Mouse (Mus musculus): ENCODE data around the gene Pdia5. TPM values are rescaled to one million over a fixed set of nuclear protein-coding genes. Genes with fewer than 3 reads are reported as not detected.

The Pdia5 gene
- polyA plus RNA-seq, 1 experiment from 2014 or later, result 60.0 TPM

DNA sequence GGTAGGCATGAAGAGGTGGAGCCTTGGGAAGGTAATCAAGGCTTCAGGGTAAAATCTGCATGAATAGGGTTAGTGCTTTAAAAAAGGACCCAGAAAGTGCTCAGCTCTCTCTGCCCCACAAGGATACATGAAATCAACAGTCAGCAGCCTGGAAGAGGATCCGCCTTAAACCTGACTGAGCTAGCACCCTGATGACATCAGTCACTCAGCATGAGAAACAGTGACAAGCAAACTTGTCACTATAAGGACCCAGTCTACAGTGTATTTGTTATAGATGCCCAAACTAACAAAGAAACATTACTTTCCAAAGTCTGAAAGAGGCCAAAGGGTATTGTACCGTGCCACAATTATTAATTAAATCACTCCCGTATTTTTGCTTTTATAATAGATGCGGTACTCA lies 2.9 kb downstream of the Pdia5 start:
- H3K4me3 ChIP-seq (ENCODE audit: low read length), result no peak overlapping the region
- peaks cover 16% of the 10 kb centered on the region for H3K4me1 ChIP-seq (ENCODE audit: control insufficient read depth, insufficient read depth, low read length)
- no peaks in the 10 kb centered on the region for H3K27me3 ChIP-seq (replicated peaks; ENCODE audit: control insufficient read depth, insufficient read depth, low read length)
- no peaks in the 10 kb centered on the region for H3K9me3 ChIP-seq (ENCODE audit: control insufficient read depth, low read length)
- WGBS, result 91% methylated on average over 4 of the region's 4 CpGs
- H3K4me2 ChIP-seq (ENCODE audit: low read depth, low read length), result no peak overlapping the region
- no peak for ATAC-seq
- no peak overlapping the region for H3K9ac ChIP-seq (ENCODE audit: low read depth, low read length)
- H3K27ac ChIP-seq (ENCODE audit: low read length), result no peak overlapping the region
- no peaks in the 10 kb centered on the region for H3K36me3 ChIP-seq (ENCODE audit: control insufficient read depth, insufficient read depth, low read length)

DNA sequence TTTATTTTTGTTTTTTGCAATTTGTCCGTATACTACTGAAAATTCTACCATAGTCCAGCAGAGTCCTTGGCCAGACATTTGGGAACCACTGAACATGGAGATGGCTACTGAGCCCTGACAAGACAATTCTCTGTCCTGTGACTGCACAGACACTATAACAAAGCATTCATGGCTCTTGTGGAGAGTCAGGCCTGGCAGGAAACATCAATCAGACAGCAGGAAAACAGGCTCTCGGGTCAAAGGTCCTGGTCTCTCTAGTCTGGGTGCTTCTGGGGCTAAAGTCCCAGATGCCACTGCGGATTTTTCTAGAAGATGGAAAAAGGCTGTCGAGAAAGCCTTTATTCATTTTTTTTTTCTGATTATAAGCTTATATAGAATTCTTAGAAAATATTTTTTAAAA lies 3.6 kb downstream of the Pdia5 start:
- no peaks in the 10 kb centered on the region for H3K36me3 ChIP-seq (ENCODE audit: control insufficient read depth, insufficient read depth, low read length)
- no peak overlapping the region for H3K9ac ChIP-seq (ENCODE audit: low read depth, low read length)
- ATAC-seq, result no peak
- 42% methylated on average over 4 of the region's 4 CpGs for WGBS
- H3K4me3 ChIP-seq (ENCODE audit: low read length), result no peak overlapping the region
- H3K4me2 ChIP-seq (ENCODE audit: low read depth, low read length), result no peak overlapping the region
- peaks cover 16% of the 10 kb centered on the region for H3K4me1 ChIP-seq (ENCODE audit: control insufficient read depth, insufficient read depth, low read length)
- H3K9me3 ChIP-seq (ENCODE audit: control insufficient read depth, low read length), result no peaks in the 10 kb centered on the region
- H3K27me3 ChIP-seq (replicated peaks; ENCODE audit: control insufficient read depth, insufficient read depth, low read length), result no peaks in the 10 kb centered on the region
- no peak overlapping the region for H3K27ac ChIP-seq (ENCODE audit: low read length)

DNA sequence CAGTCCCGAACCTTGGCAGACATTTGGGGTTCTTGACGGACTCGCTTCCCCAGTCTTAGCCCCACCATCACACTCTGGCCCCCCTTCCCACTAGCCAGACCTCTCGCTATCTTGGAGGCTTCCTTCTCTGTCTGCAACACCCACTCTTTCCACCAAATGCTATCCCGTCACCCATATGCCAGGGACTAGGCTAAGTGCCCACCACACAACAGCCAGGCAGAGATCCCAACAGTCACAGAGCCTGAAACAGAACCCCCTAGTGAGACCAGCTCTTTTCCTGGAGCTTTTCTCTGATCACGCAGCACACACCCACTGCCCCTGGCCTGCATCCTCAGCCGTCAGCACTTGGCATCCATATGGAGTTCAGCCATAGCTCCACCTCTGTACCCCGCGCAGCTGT lies 5.0 kb downstream of the Pdia5 start:
- no peak for ATAC-seq
- H3K4me1 ChIP-seq (ENCODE audit: control insufficient read depth, insufficient read depth, low read length), result peaks cover 16% of the 10 kb centered on the region
- no peaks in the 10 kb centered on the region for H3K9me3 ChIP-seq (ENCODE audit: control insufficient read depth, low read length)
- 59% methylated on average over 9 of the region's 9 CpGs for WGBS
- no peaks in the 10 kb centered on the region for H3K27me3 ChIP-seq (replicated peaks; ENCODE audit: control insufficient read depth, insufficient read depth, low read length)
- no peaks in the 10 kb centered on the region for H3K36me3 ChIP-seq (ENCODE audit: control insufficient read depth, insufficient read depth, low read length)
- H3K4me3 ChIP-seq (ENCODE audit: low read length), result no peak overlapping the region
- H3K27ac ChIP-seq (ENCODE audit: low read length), result no peak overlapping the region
- no peak overlapping the region for H3K4me2 ChIP-seq (ENCODE audit: low read depth, low read length)
- H3K9ac ChIP-seq (ENCODE audit: low read depth, low read length), result no peak overlapping the region

GRCm38 (mm10) chr16:35484526-35485233 lies 6.0 kb downstream of the Pdia5 start:
- H3K4me2 ChIP-seq (ENCODE audit: low read depth, low read length), result no peak overlapping the region
- H3K9ac ChIP-seq (ENCODE audit: low read depth, low read length), result no peak overlapping the region
- H3K4me3 ChIP-seq (ENCODE audit: low read length), result no peak overlapping the region
- H3K36me3 ChIP-seq (ENCODE audit: control insufficient read depth, insufficient read depth, low read length), result no peaks in the 10 kb centered on the region
- H3K27ac ChIP-seq (ENCODE audit: low read length), result no peak overlapping the region
- peaks cover 13% of the 10 kb centered on the region for H3K4me1 ChIP-seq (ENCODE audit: control insufficient read depth, insufficient read depth, low read length)
- no peaks in the 10 kb centered on the region for H3K9me3 ChIP-seq (ENCODE audit: control insufficient read depth, low read length)
- WGBS, result 81% methylated on average over 8 of the region's 8 CpGs
- H3K27me3 ChIP-seq (replicated peaks; ENCODE audit: control insufficient read depth, insufficient read depth, low read length), result no peaks in the 10 kb centered on the region
- no peak for ATAC-seq

DNA sequence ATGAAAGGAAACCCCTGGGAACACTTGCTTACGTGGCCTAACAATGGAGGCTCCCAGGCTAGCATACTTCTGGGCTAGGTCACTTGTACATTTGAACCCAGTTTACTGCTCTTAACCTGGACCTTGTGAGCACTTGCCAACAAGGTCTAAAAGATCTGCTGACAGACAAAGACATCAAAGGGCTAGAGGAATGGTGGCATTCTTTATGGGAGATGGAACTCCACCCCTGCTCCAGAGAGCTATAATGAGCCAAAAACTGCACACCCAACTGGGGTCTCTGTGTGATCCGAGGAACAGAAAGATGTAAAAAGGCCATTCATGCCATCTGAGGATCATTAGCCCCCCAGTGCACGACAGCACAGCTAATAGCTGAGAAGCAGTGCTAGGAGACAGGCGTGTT lies 6.6 kb downstream of the Pdia5 start:
- Histone ChIP-seq H3K9ac (ENCODE audit: low read depth, low read length) (no peak overlapping the region), H3K27ac (ENCODE audit: low read length) (no peak overlapping the region), H3K4me2 (ENCODE audit: low read depth, low read length) (no peak overlapping the region), H3K27me3 (replicated peaks; ENCODE audit: control insufficient read depth, insufficient read depth, low read length) (no peaks in the 10 kb centered on the region), H3K36me3 (ENCODE audit: control insufficient read depth, insufficient read depth, low read length) (no peaks in the 10 kb centered on the region), H3K4me3 (ENCODE audit: low read length) (no peak overlapping the region), H3K9me3 (ENCODE audit: control insufficient read depth, low read length) (no peaks in the 10 kb centered on the region), H3K4me1 (ENCODE audit: control insufficient read depth, insufficient read depth, low read length) (peaks cover 9% of the 10 kb centered on the region)
- no peak for ATAC-seq
- WGBS, result 76% methylated on average over 4 of the region's 4 CpGs

DNA sequence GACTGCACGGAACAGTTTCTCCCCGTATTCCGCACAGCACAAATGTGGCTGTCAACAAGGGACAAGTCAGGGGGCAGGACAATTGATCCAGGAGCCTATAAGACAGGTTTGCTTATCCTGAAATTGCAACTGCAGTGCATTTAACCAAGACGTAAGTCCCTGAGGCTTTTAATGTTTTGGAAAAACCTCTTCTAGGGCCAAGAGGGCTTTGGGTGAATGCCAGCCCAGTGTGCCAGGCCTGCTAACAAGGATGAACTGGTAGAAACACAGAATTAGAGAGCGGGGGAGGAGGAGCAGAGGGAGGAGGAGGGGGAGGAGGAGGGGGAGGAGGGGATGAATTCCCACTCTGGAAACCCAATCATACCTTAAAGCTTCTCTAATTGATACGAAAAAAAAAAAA lies 11.4 kb downstream of the Pdia5 start:
- Histone ChIP-seq H3K4me3 (ENCODE audit: low read length) (no peak overlapping the region), H3K9ac (ENCODE audit: low read depth, low read length) (no peak overlapping the region), H3K36me3 (ENCODE audit: control insufficient read depth, insufficient read depth, low read length) (no peaks in the 10 kb centered on the region), H3K27me3 (replicated peaks; ENCODE audit: control insufficient read depth, insufficient read depth, low read length) (no peaks in the 10 kb centered on the region), H3K9me3 (ENCODE audit: control insufficient read depth, low read length) (no peaks in the 10 kb centered on the region), H3K4me2 (ENCODE audit: low read depth, low read length) (no peak overlapping the region), H3K4me1 (ENCODE audit: control insufficient read depth, insufficient read depth, low read length) (no peaks in the 10 kb centered on the region), H3K27ac (ENCODE audit: low read length) (no peak overlapping the region)
- no peak for ATAC-seq
- WGBS, result 67% methylated on average over 6 of the region's 6 CpGs

- H3K36me3 ChIP-seq (ENCODE audit: control insufficient read depth, insufficient read depth, low read length), result no peaks in the 10 kb centered on the region
- 63% methylated on average over 1 of the region's 1 CpGs for WGBS
- H3K4me1 ChIP-seq (ENCODE audit: control insufficient read depth, insufficient read depth, low read length), result no peaks in the 10 kb centered on the region
These were observed 13.4 kb downstream of the Pdia5 start for GRCm38 (mm10) chr16:35477273-35477672.

GRCm38 (mm10) chr16:35472569-35473275 lies 18.0 kb downstream of the Pdia5 start:
- Histone ChIP-seq H3K27me3 (replicated peaks; ENCODE audit: control insufficient read depth, insufficient read depth, low read length) (no peaks in the 10 kb centered on the region), H3K9me3 (ENCODE audit: control insufficient read depth, low read length) (no peaks in the 10 kb centered on the region), H3K4me2 (ENCODE audit: low read depth, low read length) (no peak overlapping the region), H3K4me1 (ENCODE audit: control insufficient read depth, insufficient read depth, low read length) (no peaks in the 10 kb centered on the region), H3K36me3 (ENCODE audit: control insufficient read depth, insufficient read depth, low read length) (no peaks in the 10 kb centered on the region), H3K9ac (ENCODE audit: low read depth, low read length) (no peak overlapping the region), H3K4me3 (ENCODE audit: low read length) (no peak overlapping the region), H3K27ac (ENCODE audit: low read length) (no peak overlapping the region)
- WGBS, result 91% methylated on average over 14 of the region's 14 CpGs
- ATAC-seq, result no peak

More at GRCm38 (mm10) chr16:35477273-35477672, 13.4 kb downstream of the Pdia5 start:
- Histone ChIP-seq H3K27me3 (replicated peaks; ENCODE audit: control insufficient read depth, insufficient read depth, low read length) (no peaks in the 10 kb centered on the region), H3K9me3 (ENCODE audit: control insufficient read depth, low read length) (no peaks in the 10 kb centered on the region), H3K9ac (ENCODE audit: low read depth, low read length) (no peak overlapping the region), H3K4me3 (ENCODE audit: low read length) (no peak overlapping the region), H3K27ac (ENCODE audit: low read length) (no peak overlapping the region), H3K4me2 (ENCODE audit: low read depth, low read length) (no peak overlapping the region)
- ATAC-seq, result no peak

- Histone ChIP-seq H3K4me2 (ENCODE audit: low read depth, low read length) (no peak overlapping the region), H3K4me1 (ENCODE audit: control insufficient read depth, insufficient read depth, low read length) (no peaks in the 10 kb centered on the region), H3K4me3 (ENCODE audit: low read length) (no peak overlapping the region), H3K9ac (ENCODE audit: low read depth, low read length) (no peak overlapping the region), H3K27me3 (replicated peaks; ENCODE audit: control insufficient read depth, insufficient read depth, low read length) (no peaks in the 10 kb centered on the region), H3K9me3 (ENCODE audit: control insufficient read depth, low read length) (no peaks in the 10 kb centered on the region), H3K36me3 (ENCODE audit: control insufficient read depth, insufficient read depth, low read length) (no peaks in the 10 kb centered on the region), H3K27ac (ENCODE audit: low read length) (no peak overlapping the region)
- 86% methylated on average over 17 of the region's 17 CpGs for WGBS
- ATAC-seq, result no peak
These were observed 18.7 kb downstream of the Pdia5 start for GRCm38 (mm10) chr16:35471841-35472568.

Measured in intestine, embryonic 16.5 days (tissue).